Mouse (Mus musculus): ENCODE measurements around the gene Tbcc. TPM values are rescaled to one million over a fixed set of nuclear protein-coding genes. Genes with fewer than 3 reads are reported as not detected.
"Not testable (repeated sequence)": the region's sequence is repeated elsewhere in the genome, so short reads cannot be mapped to it uniquely, and the experiment has no call there.

Gene Tbcc
- polyA plus RNA-seq (2016; fragmentation: Nextera tagmentation; extraction: Ambion mirVana): 55.1 and 80.2 TPM in 2 replicates

GRCm38 (mm10) chr17:46890116-46890815 is at the start of gene Tbcc:
TSS of gene Tbcc (plus strand) at chr17:46890684.
- Histone ChIP-seq H3K27me3 (ENCODE audit: insufficient read depth, poor library complexity, severe bottlenecking) (no peaks in the 10 kb centered on the region), H3K4me1 (replicated peaks) (peaks cover 43% of the 10 kb centered on the region), H3K9me3 (no peaks in the 10 kb centered on the region), H3K4me3 (peak within 1 kb of the TSS; percentile 92), H3K27ac (peak within 1 kb of the TSS; percentile 96), H3K36me3 (peaks cover 20% of the 10 kb centered on the region)
- peak; percentile 98 for DNase-seq (ENCODE audit: low spot score)
- WGBS: under 1% methylated on average over 40 of the region's 40 CpGs

GRCm38 (mm10) chr17:46843022-46843421 is 47.5 kb upstream of the Tbcc start:
- no peak for DNase-seq (ENCODE audit: low spot score)
- H3K36me3 ChIP-seq: no peaks in the 10 kb centered on the region
- H3K27me3 ChIP-seq (ENCODE audit: insufficient read depth, poor library complexity, severe bottlenecking): no peaks in the 10 kb centered on the region
- H3K4me3 ChIP-seq: no peak overlapping the region
- H3K9me3 ChIP-seq: no peaks in the 10 kb centered on the region
- peaks cover 9% of the 10 kb centered on the region for H3K4me1 ChIP-seq (replicated peaks)
- H3K27ac ChIP-seq: no peak overlapping the region
- WGBS: 81% methylated on average over 2 of the region's 2 CpGs

- Histone ChIP-seq H3K4me3 (no peak overlapping the region), H3K4me1 (replicated peaks) (peaks cover 5% of the 10 kb centered on the region), H3K27ac (no peak overlapping the region), H3K27me3 (ENCODE audit: insufficient read depth, poor library complexity, severe bottlenecking) (no peaks in the 10 kb centered on the region), H3K9me3 (no peaks in the 10 kb centered on the region), H3K36me3 (no peaks in the 10 kb centered on the region)
- WGBS: 80% methylated on average over 7 of the region's 7 CpGs
- DNase-seq (ENCODE audit: low spot score): no peak
Measured at GRCm38 (mm10) chr17:46843716-46844115, 46.8 kb upstream of the Tbcc start.

- Histone ChIP-seq H3K27ac (no peak overlapping the region), H3K36me3 (no peaks in the 10 kb centered on the region), H3K4me3 (no peak overlapping the region), H3K4me1 (replicated peaks) (peaks cover 5% of the 10 kb centered on the region), H3K27me3 (ENCODE audit: insufficient read depth, poor library complexity, severe bottlenecking) (no peaks in the 10 kb centered on the region), H3K9me3 (no peaks in the 10 kb centered on the region)
- 64% methylated on average over 10 of the region's 10 CpGs for WGBS
- DNase-seq (ENCODE audit: low spot score): no peak
Measured at GRCm38 (mm10) chr17:46844811-46845210, 45.7 kb upstream of the Tbcc start.

- Histone ChIP-seq H3K36me3 (no peaks in the 10 kb centered on the region), H3K27ac (no peak overlapping the region), H3K27me3 (ENCODE audit: insufficient read depth, poor library complexity, severe bottlenecking) (no peaks in the 10 kb centered on the region), H3K4me3 (no peak overlapping the region), H3K4me1 (replicated peaks) (peaks cover 5% of the 10 kb centered on the region), H3K9me3 (no peaks in the 10 kb centered on the region)
- WGBS: 84% methylated on average over 12 of the region's 12 CpGs
- no peak for DNase-seq (ENCODE audit: low spot score)
Measured at GRCm38 (mm10) chr17:46845262-46845661, 45.2 kb upstream of the Tbcc start.

- H3K4me3 ChIP-seq; H3K27ac ChIP-seq; H3K4me1 ChIP-seq (replicated peaks); DNase-seq (ENCODE audit: low spot score); H3K9me3 ChIP-seq; H3K27me3 ChIP-seq (ENCODE audit: insufficient read depth, poor library complexity, severe bottlenecking); H3K36me3 ChIP-seq: not testable (repeated sequence)
- 96% methylated on average over 18 of the region's 18 CpGs for WGBS
Measured at GRCm38 (mm10) chr17:46846573-46846972, 43.9 kb upstream of the Tbcc start.

- 93% methylated on average over 7 of the region's 7 CpGs for WGBS
- DNase-seq (ENCODE audit: low spot score): no peak
- no peak overlapping the region for H3K27ac ChIP-seq
Measured at GRCm38 (mm10) chr17:46847206-46847605, 43.3 kb upstream of the Tbcc start.

GRCm38 (mm10) chr17:46852725-46853124 is 37.8 kb upstream of the Tbcc start:
- Histone ChIP-seq H3K4me1 (replicated peaks) (peaks cover 30% of the 10 kb centered on the region), H3K27ac (no peak overlapping the region; the same call in 1 of the 2 replicates), H3K4me3 (no peak overlapping the region), H3K9me3 (no peaks in the 10 kb centered on the region), H3K27me3 (ENCODE audit: insufficient read depth, poor library complexity, severe bottlenecking) (no peaks in the 10 kb centered on the region), H3K36me3 (no peaks in the 10 kb centered on the region)
- DNase-seq (ENCODE audit: low spot score): peak; percentile 55
- WGBS: 49% methylated on average over 6 of the region's 6 CpGs

More at GRCm38 (mm10) chr17:46847206-46847605, 43.3 kb upstream of the Tbcc start:
- Histone ChIP-seq H3K36me3 (no peaks in the 10 kb centered on the region), H3K9me3 (no peaks in the 10 kb centered on the region), H3K4me3 (no peak overlapping the region), H3K4me1 (replicated peaks) (peaks cover 5% of the 10 kb centered on the region), H3K27me3 (ENCODE audit: insufficient read depth, poor library complexity, severe bottlenecking) (no peaks in the 10 kb centered on the region)

GRCm38 (mm10) chr17:46853281-46853680 is 37.2 kb upstream of the Tbcc start:
- Histone ChIP-seq H3K4me1 (replicated peaks) (peaks cover 30% of the 10 kb centered on the region), H3K9me3 (no peaks in the 10 kb centered on the region), H3K36me3 (no peaks in the 10 kb centered on the region), H3K27ac (no peak overlapping the region; the same call in 1 of the 2 replicates), H3K27me3 (ENCODE audit: insufficient read depth, poor library complexity, severe bottlenecking) (no peaks in the 10 kb centered on the region), H3K4me3 (no peak overlapping the region)
- no peak for DNase-seq (ENCODE audit: low spot score)
- WGBS: 70% methylated on average over 6 of the region's 6 CpGs

GRCm38 (mm10) chr17:46854096-46854495 is 36.4 kb upstream of the Tbcc start:
- 86% methylated on average over 7 of the region's 7 CpGs for WGBS
- 0 out of 2 replicates have a peak overlapping the region, but pooled peaks have one; percentile 25 for H3K27ac ChIP-seq
- no peak for DNase-seq (ENCODE audit: low spot score)
- no peaks in the 10 kb centered on the region for H3K27me3 ChIP-seq (ENCODE audit: insufficient read depth, poor library complexity, severe bottlenecking)
- peaks cover 35% of the 10 kb centered on the region for H3K4me1 ChIP-seq (replicated peaks)
- no peak overlapping the region for H3K4me3 ChIP-seq
- H3K36me3 ChIP-seq: no peaks in the 10 kb centered on the region
- no peaks in the 10 kb centered on the region for H3K9me3 ChIP-seq

GRCm38 (mm10) chr17:46854640-46855110 is 35.8 kb upstream of the Tbcc start:
- Histone ChIP-seq H3K27ac (peak overlapping the region; percentile 25; the same call in 1 of the 2 replicates), H3K36me3 (no peaks in the 10 kb centered on the region), H3K4me3 (peak overlapping the region; percentile 2; the same call in 1 of the 2 replicates), H3K9me3 (no peaks in the 10 kb centered on the region), H3K4me1 (replicated peaks) (peaks cover 38% of the 10 kb centered on the region), H3K27me3 (ENCODE audit: insufficient read depth, poor library complexity, severe bottlenecking) (no peaks in the 10 kb centered on the region)
- 91% methylated on average over 8 of the region's 8 CpGs for WGBS
- no peak for DNase-seq (ENCODE audit: low spot score)

GRCm38 (mm10) chr17:46855328-46856106 is 35.0 kb upstream of the Tbcc start:
- Histone ChIP-seq H3K9me3 (no peaks in the 10 kb centered on the region), H3K4me3 (peak overlapping the region; percentile 94), H3K36me3 (no peaks in the 10 kb centered on the region), H3K27ac (peak overlapping the region; percentile 100), H3K27me3 (ENCODE audit: insufficient read depth, poor library complexity, severe bottlenecking) (no peaks in the 10 kb centered on the region), H3K4me1 (replicated peaks) (peaks cover 38% of the 10 kb centered on the region)
- 75% methylated on average over 15 of the region's 15 CpGs for WGBS
- DNase-seq (ENCODE audit: low spot score): no peak

- Histone ChIP-seq H3K4me1 (replicated peaks) (peaks cover 42% of the 10 kb centered on the region), H3K36me3 (no peaks in the 10 kb centered on the region), H3K27ac (peak overlapping the region; percentile 100), H3K27me3 (ENCODE audit: insufficient read depth, poor library complexity, severe bottlenecking) (no peaks in the 10 kb centered on the region), H3K4me3 (peak overlapping the region; percentile 94), H3K9me3 (no peaks in the 10 kb centered on the region)
- no peak for DNase-seq (ENCODE audit: low spot score)
- WGBS: 23% methylated on average over 4 of the region's 4 CpGs
Measured at GRCm38 (mm10) chr17:46856107-46856388, 34.4 kb upstream of the Tbcc start.

Measured in hindbrain, embryonic 10.5 days (tissue).